Mouse (Mus musculus) kidney, embryonic 15.5 days (tissue): ENCODE data around the gene Ap5z1. TPM values are rescaled to one million over a fixed set of nuclear protein-coding genes. Genes with fewer than 3 reads are reported as not detected.

ENCODE experiments used
- ATAC-seq: fragments of 200-750 bp; cut with Nextera tagmentation; replicated peaks from 2 replicates; pipeline ENCODE4 v1.8.0; 2017; ENCODE audit warnings: moderate TSS enrichment; ENCODE audit not compliant: low FRiP score
- H3K27ac ChIP-seq: fragments of 300-500 bp; sonication (generic); 2 replicates; pipeline ENCODE4 v1.5.1; 2015; ENCODE audit warnings: mild to moderate bottlenecking, inconsistent platforms
- H3K27me3 ChIP-seq: fragments of 300-500 bp; sonication (generic); 2 replicates; pipeline ENCODE4 v1.6.1; 2015; ENCODE audit warnings: inconsistent platforms
- H3K36me3 ChIP-seq: fragments of 300-500 bp; sonication (generic); 2 replicates; pipeline ENCODE4 v1.6.1; 2015; ENCODE audit warnings: inconsistent platforms
- H3K4me1 ChIP-seq: fragments of 300-500 bp; sonication (generic); 2 replicates; pipeline ENCODE4 v1.6.1; 2015; ENCODE audit warnings: inconsistent platforms
- H3K4me2 ChIP-seq: fragments of 300-500 bp; sonication (generic); 2 replicates; pipeline ENCODE4 v1.6.1; 2015; ENCODE audit warnings: moderate library complexity, mild to moderate bottlenecking, inconsistent platforms
- H3K4me3 ChIP-seq: fragments of 300-500 bp; sonication (generic); replicated peaks from 2 replicates; pipeline ENCODE4 v1.5.1; 2015; ENCODE audit warnings: mild to moderate bottlenecking, inconsistent platforms
- H3K9ac ChIP-seq: fragments of 300-500 bp; sonication (generic); 2 replicates; pipeline ENCODE4 v1.6.1; 2015; ENCODE audit warnings: mild to moderate bottlenecking, inconsistent platforms
- H3K9me3 ChIP-seq: fragments of 300-500 bp; sonication (generic); replicated peaks from 2 replicates; pipeline ENCODE4 v1.6.1; 2016; ENCODE audit warnings: inconsistent platforms
- WGBS: fragments of 180-500 bp; shearing (Covaris S2); methylation state at CpG from one replicate; pipeline ENCODE4 v1.1.7; 2015; ENCODE audit warnings: mixed read lengths; 5-methylcytosine and 5-hydroxymethylcytosine counted together
- polyA plus RNA-seq: library from polyadenylated mRNA; unstranded; fragments of >200 nt; fragmentation: Nextera tagmentation; extraction: Ambion mirVana; gene quantifications from 2 replicates; pipeline ENCODE4 v1.2.1, GENCODE M21; 2015

Ap5z1 gene
- polyA plus RNA-seq, 1 experiment from 2014 or later: 12.9 TPM

DNA sequence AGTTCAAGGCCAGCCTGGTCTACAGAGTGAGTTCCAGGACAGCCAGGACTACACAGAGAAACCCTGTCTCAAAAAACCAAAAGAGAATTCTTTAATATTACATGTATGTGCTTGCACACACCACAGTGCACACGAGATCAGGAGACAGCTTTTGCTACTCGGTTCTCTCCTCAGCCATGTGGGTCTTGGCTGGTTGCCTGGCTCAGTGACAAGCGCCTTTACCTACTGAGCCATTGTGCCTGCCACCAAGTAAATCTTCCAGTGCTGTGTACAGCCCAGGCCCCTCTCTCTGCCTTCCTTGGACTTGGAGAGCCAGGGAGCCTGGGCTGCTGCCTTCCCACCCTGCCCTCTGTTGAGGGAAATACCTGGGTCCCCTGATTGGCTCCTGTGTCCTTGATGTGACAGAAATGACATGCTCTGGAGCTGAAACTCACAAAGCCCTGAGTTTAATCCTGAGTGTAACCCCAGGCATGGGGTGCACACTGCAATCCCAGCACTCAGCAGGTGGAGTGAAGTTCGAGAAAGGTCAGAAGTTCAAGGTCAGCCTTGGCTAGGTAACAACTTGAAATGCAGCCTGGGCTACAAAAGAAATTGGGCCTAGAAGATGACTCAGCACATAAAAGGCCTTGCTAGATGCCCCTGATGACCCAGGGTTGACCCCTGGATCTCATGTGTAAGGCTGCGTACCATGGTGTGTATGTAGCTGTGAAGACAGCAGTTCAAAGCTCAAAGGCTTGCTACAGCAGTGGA is 14.3 kb downstream of the Ap5z1 start:
- WGBS: 88% methylated on average over 5 of the region's 5 CpGs
- no peaks in the 10 kb centered on the region for H3K27me3 ChIP-seq
- ATAC-seq: no peak
- H3K27ac ChIP-seq: no peak overlapping the region
- peaks cover 8% of the 10 kb centered on the region; the same call in 1 of the 2 replicates for H3K4me1 ChIP-seq
- no peak overlapping the region for H3K4me3 ChIP-seq
- no peak overlapping the region for H3K4me2 ChIP-seq
- H3K36me3 ChIP-seq: 0 out of 2 replicates have a peak, but pooled peaks cover 2% of the 10 kb centered on the region
- no peak overlapping the region for H3K9ac ChIP-seq
- no peaks in the 10 kb centered on the region for H3K9me3 ChIP-seq

GRCm38 (mm10) chr5:142478829-142479435 is 15.2 kb downstream of the Ap5z1 start:
- WGBS: 28% methylated on average over 17 of the region's 17 CpGs
- no peak overlapping the region for H3K27ac ChIP-seq
- peak; percentile 34 for ATAC-seq
- H3K9me3 ChIP-seq: no peaks in the 10 kb centered on the region
- H3K4me2 ChIP-seq: peak overlapping the region; percentile 42
- H3K4me1 ChIP-seq: peaks cover 8% of the 10 kb centered on the region; the same call in 1 of the 2 replicates
- H3K27me3 ChIP-seq: no peaks in the 10 kb centered on the region
- no peak overlapping the region for H3K9ac ChIP-seq
- no peak overlapping the region for H3K4me3 ChIP-seq
- H3K36me3 ChIP-seq: 0 out of 2 replicates have a peak, but pooled peaks cover 2% of the 10 kb centered on the region

DNA sequence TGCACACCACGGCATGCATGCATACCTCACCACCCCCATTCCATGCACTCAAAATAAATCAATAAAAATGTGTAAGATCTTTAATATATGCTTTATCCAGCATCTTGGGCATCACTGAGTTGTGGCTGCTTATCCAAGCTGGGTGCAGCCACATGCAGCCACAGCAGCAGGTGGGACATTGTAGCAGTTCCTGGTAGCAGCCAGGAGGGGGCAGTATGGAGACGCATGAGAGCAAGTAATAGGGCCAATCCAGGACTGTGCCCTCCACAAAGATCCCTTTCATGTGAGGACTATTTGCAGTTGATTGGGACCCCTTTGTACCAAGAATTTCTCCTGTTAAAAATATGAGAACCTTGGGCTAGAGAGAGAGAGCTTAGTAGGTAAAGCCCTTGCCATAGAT is 18.8 kb downstream of the Ap5z1 start:
- ATAC-seq: no peak
- Histone ChIP-seq H3K9me3 (no peaks in the 10 kb centered on the region), H3K9ac (no peak overlapping the region), H3K36me3 (0 out of 2 replicates have a peak, but pooled peaks cover 2% of the 10 kb centered on the region), H3K4me1 (peaks cover 8% of the 10 kb centered on the region; the same call in 1 of the 2 replicates), H3K4me2 (no peak overlapping the region), H3K27ac (no peak overlapping the region), H3K27me3 (no peaks in the 10 kb centered on the region), H3K4me3 (no peak overlapping the region)
- 72% methylated on average over 2 of the region's 2 CpGs for WGBS

DNA sequence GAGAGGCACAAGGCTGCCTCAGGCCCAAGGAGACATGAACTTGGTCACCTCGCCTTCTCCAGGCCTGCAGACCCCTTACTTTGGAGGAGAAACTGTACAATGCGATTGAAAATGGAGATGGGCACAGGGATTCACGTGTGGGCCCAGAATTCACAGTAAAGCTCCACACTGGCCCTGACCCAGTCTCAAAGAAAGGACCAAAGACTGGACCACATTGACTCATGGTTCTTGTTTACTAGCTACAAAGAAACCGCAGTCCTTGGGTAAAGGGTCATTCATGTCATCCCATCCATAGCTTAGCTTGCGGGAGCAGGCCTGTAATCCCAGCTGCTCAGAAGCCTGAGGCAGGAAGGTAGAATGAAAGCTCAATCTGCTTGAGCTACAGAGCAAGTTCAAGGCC is 19.8 kb downstream of the Ap5z1 start:
- Histone ChIP-seq H3K9me3 (no peaks in the 10 kb centered on the region), H3K4me2 (no peak overlapping the region), H3K36me3 (no peaks in the 10 kb centered on the region), H3K4me1 (peaks cover 6% of the 10 kb centered on the region; the same call in 1 of the 2 replicates), H3K27me3 (no peaks in the 10 kb centered on the region), H3K4me3 (no peak overlapping the region), H3K9ac (no peak overlapping the region), H3K27ac (no peak overlapping the region)
- no peak for ATAC-seq
- 93% methylated on average over 5 of the region's 5 CpGs for WGBS

DNA sequence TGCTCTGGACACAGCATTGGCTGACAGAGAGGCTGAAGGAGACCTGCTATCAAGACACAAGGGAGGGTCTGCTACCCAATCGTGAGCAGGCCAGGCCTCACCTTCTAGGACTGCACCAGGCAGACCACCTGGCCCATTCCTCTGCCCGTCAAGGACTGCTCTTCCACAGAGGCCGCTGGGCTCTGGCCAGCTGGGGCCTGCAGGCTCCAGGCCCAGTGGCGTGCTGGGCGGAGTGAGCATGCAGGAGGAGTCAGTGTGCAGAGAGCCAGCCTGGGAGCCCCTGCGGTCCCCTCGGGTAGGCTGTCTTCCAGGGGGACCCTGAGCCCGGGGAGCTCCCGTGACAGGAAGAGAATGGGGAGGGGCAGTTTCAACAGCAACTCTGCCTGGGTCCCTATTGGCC is 22.9 kb downstream of the Ap5z1 start:
- Histone ChIP-seq H3K9ac (no peak overlapping the region), H3K27me3 (no peaks in the 10 kb centered on the region), H3K27ac (no peak overlapping the region), H3K4me3 (no peak overlapping the region), H3K9me3 (no peaks in the 10 kb centered on the region), H3K4me2 (no peak overlapping the region), H3K36me3 (no peaks in the 10 kb centered on the region), H3K4me1 (no peaks in the 10 kb centered on the region)
- 58% methylated on average over 9 of the region's 9 CpGs for WGBS
- no peak; the same call in 1 of the 2 replicates for ATAC-seq

- Histone ChIP-seq H3K27ac (no peak overlapping the region), H3K36me3 (no peaks in the 10 kb centered on the region), H3K4me1 (no peaks in the 10 kb centered on the region), H3K27me3 (no peaks in the 10 kb centered on the region), H3K4me3 (no peak overlapping the region), H3K9me3 (no peaks in the 10 kb centered on the region), H3K4me2 (no peak overlapping the region), H3K9ac (no peak overlapping the region)
- ATAC-seq: no peak
- WGBS: 79% methylated on average over 9 of the region's 9 CpGs
Observed at GRCm38 (mm10) chr5:142489955-142490707, 26.4 kb downstream of the Ap5z1 start.

GRCm38 (mm10) chr5:142493307-142493706 is 29.6 kb downstream of the Ap5z1 start:
- H3K27ac ChIP-seq: no peak overlapping the region
- no peak overlapping the region for H3K4me3 ChIP-seq
- H3K4me2 ChIP-seq: no peak overlapping the region
- H3K4me1 ChIP-seq: no peaks in the 10 kb centered on the region
- WGBS: 89% methylated on average over 3 of the region's 3 CpGs
- H3K27me3 ChIP-seq: no peaks in the 10 kb centered on the region
- H3K36me3 ChIP-seq: no peaks in the 10 kb centered on the region
- ATAC-seq: no peak
- no peaks in the 10 kb centered on the region for H3K9me3 ChIP-seq
- no peak overlapping the region for H3K9ac ChIP-seq

- no peak overlapping the region for H3K9ac ChIP-seq
- WGBS: 53% methylated on average over 14 of the region's 14 CpGs
- H3K27me3 ChIP-seq: no peaks in the 10 kb centered on the region
- no peaks in the 10 kb centered on the region for H3K9me3 ChIP-seq
- H3K27ac ChIP-seq: no peak overlapping the region
- no peak for ATAC-seq
- H3K4me2 ChIP-seq: no peak overlapping the region
- no peaks in the 10 kb centered on the region for H3K36me3 ChIP-seq
- H3K4me1 ChIP-seq: peaks cover 6% of the 10 kb centered on the region
- H3K4me3 ChIP-seq: no peak overlapping the region
Observed at GRCm38 (mm10) chr5:142495321-142496096, 31.8 kb downstream of the Ap5z1 start.

GRCm38 (mm10) chr5:142498964-142499363 is 35.2 kb downstream of the Ap5z1 start:
- Histone ChIP-seq H3K27ac (no peak overlapping the region), H3K4me2 (no peak overlapping the region), H3K4me3 (no peak overlapping the region), H3K36me3 (no peaks in the 10 kb centered on the region), H3K4me1 (peaks cover 14% of the 10 kb centered on the region), H3K9me3 (no peaks in the 10 kb centered on the region), H3K9ac (no peak overlapping the region), H3K27me3 (no peaks in the 10 kb centered on the region)
- ATAC-seq: no peak
- 63% methylated on average over 3 of the region's 3 CpGs for WGBS

DNA sequence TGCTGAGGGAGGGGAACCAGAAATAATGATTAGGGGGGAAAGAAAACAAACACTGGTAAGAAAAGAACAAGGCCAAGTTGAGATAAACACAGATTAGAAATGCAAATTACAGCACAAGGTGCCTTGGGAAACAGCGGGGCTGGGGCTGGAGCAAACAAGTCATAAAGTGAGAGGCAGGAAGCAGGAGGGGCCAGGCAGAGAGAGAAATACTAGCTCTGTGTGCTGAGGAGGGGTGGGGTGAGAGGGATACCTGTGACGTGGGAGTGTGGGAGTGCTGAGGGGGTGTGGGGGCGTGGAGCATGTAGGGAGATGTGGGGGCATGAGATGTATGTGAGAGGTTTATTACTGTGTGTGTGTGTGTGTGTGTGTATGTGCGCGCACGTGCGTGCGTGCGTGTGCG is 37.2 kb downstream of the Ap5z1 start:
- WGBS: 57% methylated on average over 10 of the region's 10 CpGs
- Histone ChIP-seq H3K4me1 (peaks cover 14% of the 10 kb centered on the region), H3K27me3 (no peaks in the 10 kb centered on the region), H3K4me3 (no peak overlapping the region), H3K9me3 (no peaks in the 10 kb centered on the region), H3K36me3 (no peaks in the 10 kb centered on the region), H3K27ac (no peak overlapping the region), H3K4me2 (no peak overlapping the region), H3K9ac (no peak overlapping the region)
- ATAC-seq: 0 out of 2 replicates have a peak, but pooled peaks have one; percentile 23

GRCm38 (mm10) chr5:142502414-142502813 is 38.7 kb downstream of the Ap5z1 start:
- Histone ChIP-seq H3K9me3 (no peaks in the 10 kb centered on the region), H3K9ac (no peak overlapping the region), H3K36me3 (no peaks in the 10 kb centered on the region), H3K4me1 (peaks cover 14% of the 10 kb centered on the region), H3K27ac (no peak overlapping the region), H3K4me3 (no peak overlapping the region), H3K27me3 (no peaks in the 10 kb centered on the region), H3K4me2 (no peak overlapping the region)
- peak; percentile 89 for ATAC-seq
- 2% methylated on average over 3 of the region's 3 CpGs for WGBS
